Mouse (Mus musculus) heart, adult 2 months (tissue): ENCODE results near the gene Gm9844. TPM values are rescaled to one million over a fixed set of nuclear protein-coding genes. Genes with fewer than 3 reads are reported as not detected.
"Not testable (repeated sequence)": the region's sequence is repeated elsewhere in the genome, so short reads cannot be mapped to it uniquely, and the experiment has no call there.

ENCODE experiments used
- DNase-seq, 2 experiments: peaks; one replicate each; pipeline ENCODE4 v3.0.0; 2021
- H3K27ac ChIP-seq: fragments of 200-600 bp; 2 replicates; pipeline ENCODE4 v1.8.1; 2022
- H3K27me3 ChIP-seq: fragments of 200-500 bp; 2 replicates; pipeline ENCODE4 v1.6.1; 2012; ENCODE audit warnings: mild to moderate bottlenecking, low read length, inconsistent platforms, mixed read lengths; ENCODE audit not compliant: control insufficient read depth, insufficient read depth
- H3K36me3 ChIP-seq: fragments of 200-500 bp; 2 replicates; pipeline ENCODE4 v1.6.1; 2012; ENCODE audit warnings: low read length, inconsistent platforms; ENCODE audit not compliant: control insufficient read depth, insufficient read depth
- H3K4me1 ChIP-seq: fragments of 200-500 bp; 2 replicates; pipeline ENCODE4 v1.6.1; 2011; ENCODE audit warnings: low read length; ENCODE audit not compliant: control insufficient read depth, insufficient read depth
- H3K4me3 ChIP-seq: fragments of 200-600 bp; 2 replicates; pipeline ENCODE4 v1.8.1; 2022
- H3K79me2 ChIP-seq: fragments of 200-500 bp; replicated peaks from 2 replicates; pipeline ENCODE4 v1.6.1; 2012; ENCODE audit warnings: mild to moderate bottlenecking, inconsistent platforms, low read length, moderate library complexity, mixed read lengths; ENCODE audit not compliant: control insufficient read depth, insufficient read depth
- H3K9ac ChIP-seq: fragments of 200-500 bp; 2 replicates; pipeline ENCODE4 v1.6.1; 2012; ENCODE audit warnings: low read depth, mild to moderate bottlenecking, control low read depth, inconsistent platforms, low read length, mixed read lengths
- CTCF ChIP-seq: fragments of 200-600 bp; IDR thresholded peaks from 2 replicates; pipeline ENCODE4 v1.8.1; 2022; ENCODE audit warnings: antibody characterized with exemption, mild to moderate bottlenecking, moderate library complexity
- EP300 ChIP-seq: fragments of 200-500 bp; IDR thresholded peaks from 2 replicates; pipeline ENCODE4 v1.6.1; 2011; ENCODE audit warnings: low read depth, low read length, control low read depth; ENCODE audit not compliant: insufficient read depth
- POLR2A ChIP-seq: fragments of 200-500 bp; IDR thresholded peaks from 2 replicates; pipeline ENCODE4 v1.6.1; 2011; ENCODE audit warnings: mild to moderate bottlenecking, low read depth, low read length, control low read depth; ENCODE audit not compliant: insufficient read depth
- WGBS: fragments of 180-500 bp; shearing (Covaris S2); methylation state at CpG from one replicate; pipeline ENCODE4 v1.1.7; 2018; 5-methylcytosine and 5-hydroxymethylcytosine counted together
- intact Hi-C: fragments of 180-260 bp; cut with DNase I; formaldehyde crosslinking; loops from one replicate; pipeline ENCODE4 v1.15.1; 2025
- polyA plus RNA-seq: library from polyadenylated mRNA; depleted of rRNA; stranded (reverse); fragments of >200 nt; gene quantifications from 2 replicates; pipeline ENCODE4 v1.2.3, GENCODE M21; 2012
- total RNA-seq, 2 experiments: library from RNA; stranded (reverse); gene quantifications; 2 replicates each; pipeline ENCODE4 v1.2.3; 2021

Gm9844 gene
- total and polyA plus RNA-seq, 3 experiments: 0.68 TPM; not detected in 2

GRCm38 (mm10) chr7:24840331-24840730 is 21.7 kb upstream of the Gm9844 start:
- Histone ChIP-seq H3K4me1 (no peaks in the 10 kb centered on the region), H3K27me3 (no peaks in the 10 kb centered on the region), H3K4me3 (no peak overlapping the region), H3K36me3 (no peaks in the 10 kb centered on the region), H3K27ac (no peak overlapping the region), H3K79me2 (no peaks in the 10 kb centered on the region), H3K9ac (no peak overlapping the region)
- 52% methylated on average over 3 of the region's 3 CpGs for WGBS
- intact Hi-C loops: no loop called here
- DNase-seq: no peak
- no peak for TF ChIP-seq POLR2A
- no peak for TF ChIP-seq CTCF
- no peak for TF ChIP-seq EP300

GRCm38 (mm10) chr7:24841009-24841408 is 21.0 kb upstream of the Gm9844 start:
- TF ChIP-seq CTCF (no peak), EP300 (no peak), POLR2A (no peak)
- no peak overlapping the region for H3K27ac ChIP-seq
- H3K36me3 ChIP-seq: no peaks in the 10 kb centered on the region
- 77% methylated on average over 4 of the region's 4 CpGs for WGBS
- no peaks in the 10 kb centered on the region for H3K79me2 ChIP-seq
- no peaks in the 10 kb centered on the region for H3K4me1 ChIP-seq
- no peaks in the 10 kb centered on the region for H3K27me3 ChIP-seq
- DNase-seq: no peak
- H3K4me3 ChIP-seq: no peak overlapping the region
- no peak overlapping the region for H3K9ac ChIP-seq
- intact Hi-C loops: no loop called here

GRCm38 (mm10) chr7:24844144-24844543 is 17.9 kb upstream of the Gm9844 start:
- Histone ChIP-seq H3K36me3 (no peaks in the 10 kb centered on the region), H3K9ac (no peak overlapping the region), H3K79me2 (no peaks in the 10 kb centered on the region), H3K4me1 (no peaks in the 10 kb centered on the region), H3K27me3 (no peaks in the 10 kb centered on the region), H3K4me3 (no peak overlapping the region), H3K27ac (no peak overlapping the region)
- no peak for TF ChIP-seq CTCF
- intact Hi-C loops: no loop called here
- no peak for DNase-seq
- 38% methylated on average over 5 of the region's 5 CpGs for WGBS

GRCm38 (mm10) chr7:24845181-24845580 is 16.8 kb upstream of the Gm9844 start:
- H3K27me3 ChIP-seq: no peaks in the 10 kb centered on the region
- no peak overlapping the region for H3K9ac ChIP-seq
- no peak for DNase-seq
- H3K79me2 ChIP-seq: no peaks in the 10 kb centered on the region
- no peak overlapping the region for H3K27ac ChIP-seq
- H3K4me3 ChIP-seq: no peak overlapping the region
- intact Hi-C loops: no loop called here
- no peak for TF ChIP-seq CTCF
- TF ChIP-seq POLR2A: no peak
- no peak for TF ChIP-seq EP300
- 73% methylated on average over 9 of the region's 9 CpGs for WGBS
- no peaks in the 10 kb centered on the region for H3K36me3 ChIP-seq
- no peaks in the 10 kb centered on the region for H3K4me1 ChIP-seq

- no peaks in the 10 kb centered on the region for H3K79me2 ChIP-seq
- 4% methylated on average over 6 of the region's 6 CpGs for whole genome bisulfite sequencing
- H3K9ac ChIP-seq: no peak overlapping the region
- H3K4me1 ChIP-seq: no peaks in the 10 kb centered on the region
- intact Hi-C loops: no loop called here
- H3K27me3 ChIP-seq: no peaks in the 10 kb centered on the region
- no peak overlapping the region for H3K27ac ChIP-seq
- no peak for DNase-seq
- TF ChIP-seq CTCF: no peak
- TF ChIP-seq POLR2A: no peak
- TF ChIP-seq EP300: no peak
- H3K36me3 ChIP-seq: no peaks in the 10 kb centered on the region
- no peak overlapping the region for H3K4me3 ChIP-seq
These were observed 16.3 kb upstream of the Gm9844 start for GRCm38 (mm10) chr7:24845713-24846112.

GRCm38 (mm10) chr7:24846576-24846975 is 15.4 kb upstream of the Gm9844 start:
- H3K36me3 ChIP-seq, H3K4me3 ChIP-seq, intact Hi-C loops, H3K27me3 ChIP-seq, H3K79me2 ChIP-seq, H3K27ac ChIP-seq, H3K9ac ChIP-seq, DNase-seq, H3K4me1 ChIP-seq: not testable (repeated sequence)
- WGBS: 41% methylated on average over 2 of the region's 2 CpGs

- no peak overlapping the region for H3K4me3 ChIP-seq
- TF ChIP-seq POLR2A (no peak), EP300 (no peak), CTCF (no peak)
- H3K27ac ChIP-seq: no peak overlapping the region
- H3K36me3 ChIP-seq: no peaks in the 10 kb centered on the region
- no peaks in the 10 kb centered on the region for H3K79me2 ChIP-seq
- no peak overlapping the region for H3K9ac ChIP-seq
- H3K4me1 ChIP-seq: no peaks in the 10 kb centered on the region
- no peaks in the 10 kb centered on the region for H3K27me3 ChIP-seq
- intact Hi-C loops: no loop called here
- 25% methylated on average over 5 of the region's 5 CpGs for WGBS
- no peak for DNase-seq
These were observed 11.9 kb upstream of the Gm9844 start for GRCm38 (mm10) chr7:24850162-24850561.
